Mouse (Mus musculus): Measurements from ENCODE around the gene Egfl7. TPM values are rescaled to one million over a fixed set of nuclear protein-coding genes. Genes with fewer than 3 reads are reported as not detected.
A peak's percentile ranks its signal among the peaks of the same experiment; 100 is the strongest.

Gene Egfl7
- polyA plus RNA-seq, 1 experiment from 2014 or later = 61.7 TPM

DNA sequence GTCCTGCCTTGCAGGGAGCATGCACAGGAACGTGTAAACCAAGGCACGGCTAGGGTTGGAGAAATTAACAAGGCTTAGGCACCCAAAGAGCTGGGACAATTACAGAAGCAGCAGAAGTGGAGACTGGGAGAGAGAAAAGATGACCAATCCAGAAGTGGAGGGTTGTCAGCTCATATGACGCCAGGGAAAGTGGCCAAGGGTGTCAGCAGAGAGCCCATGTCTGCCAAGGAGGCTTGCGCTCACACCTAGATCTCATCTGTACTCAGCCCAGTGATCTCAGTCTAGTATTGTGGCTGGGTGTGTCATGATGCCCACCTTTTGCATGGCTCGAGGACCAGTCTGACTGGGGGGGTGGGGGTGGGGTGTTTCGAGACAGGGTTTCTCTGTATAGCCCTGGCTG, 5.9 kb downstream of the Egfl7 start:
- ATAC-seq = no peak
- 56% methylated on average over 6 of the region's 6 CpGs for WGBS
- H3K36me3 ChIP-seq (ENCODE audit: control insufficient read depth, insufficient read depth) = no peaks in the 10 kb centered on the region
- no peak overlapping the region for H3K4me2 ChIP-seq (ENCODE audit: low read length)
- peaks cover 12% of the 10 kb centered on the region for H3K4me1 ChIP-seq (replicated peaks; ENCODE audit: control insufficient read depth, insufficient read depth, low read length)
- H3K27ac ChIP-seq (ENCODE audit: low read length) = no peak overlapping the region; the same call in 1 of the 2 replicates
- H3K9ac ChIP-seq (replicated peaks; ENCODE audit: low read depth, low read length) = no peak overlapping the region
- H3K9me3 ChIP-seq (ENCODE audit: control insufficient read depth, low read length) = no peaks in the 10 kb centered on the region
- 0 out of 2 replicates have a peak overlapping the region, but pooled peaks have one; percentile 9 for H3K4me3 ChIP-seq (replicated peaks; ENCODE audit: low read length)
- H3K27me3 ChIP-seq (replicated peaks; ENCODE audit: control insufficient read depth, insufficient read depth, low read length) = no peaks in the 10 kb centered on the region

DNA sequence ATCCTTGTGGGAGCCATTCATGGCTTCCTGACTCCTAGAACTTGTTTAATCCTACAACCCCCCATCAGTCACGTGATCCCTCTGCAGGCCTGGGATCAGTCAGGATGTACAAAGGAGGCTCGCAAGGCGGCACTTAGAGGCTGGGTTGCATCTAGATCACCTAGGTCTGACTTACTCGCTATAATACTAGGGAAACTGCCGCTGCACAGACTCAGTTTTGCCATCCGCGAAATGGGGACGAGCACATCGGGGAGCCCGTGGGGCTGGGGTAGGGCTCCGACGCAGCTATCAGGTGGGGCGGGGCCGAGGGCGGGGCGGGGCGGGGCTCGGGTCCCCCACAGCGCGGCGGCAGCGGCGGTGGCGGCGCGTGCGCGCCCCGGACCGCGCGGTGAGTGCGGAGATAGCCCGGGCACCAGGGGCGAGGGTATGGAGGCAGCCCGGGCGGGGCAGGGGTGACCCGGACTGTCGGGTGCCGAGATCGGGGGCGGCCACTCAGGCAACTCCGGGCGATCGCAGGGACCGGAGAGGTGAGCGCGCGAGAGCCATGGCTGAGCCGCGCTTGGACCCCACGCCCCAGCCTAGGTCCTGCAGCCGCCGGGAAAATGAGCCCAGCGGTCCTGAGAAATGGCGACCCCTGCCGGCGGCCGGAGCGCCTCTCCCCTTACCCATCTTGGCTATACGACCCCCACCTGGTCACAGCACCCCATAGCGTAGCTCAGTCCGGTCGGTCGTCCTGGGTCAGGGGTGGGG, 6.7 kb downstream of the Egfl7 start, which contains the start of gene Gm20532:
Gene Gm20532, plus strand, starts transcription at position 346 of the 750 bp plus-strand sequence.
- H3K27ac ChIP-seq (ENCODE audit: low read length) = peak within 1 kb of the TSS; percentile 18; the same call in 1 of the 2 replicates
- H3K4me2 ChIP-seq (ENCODE audit: low read length) = peak within 1 kb of the TSS; percentile 80
- no peaks in the 10 kb centered on the region for H3K27me3 ChIP-seq (replicated peaks; ENCODE audit: control insufficient read depth, insufficient read depth, low read length)
- H3K9ac ChIP-seq (replicated peaks; ENCODE audit: low read depth, low read length) = peak within 1 kb of the TSS; percentile 82
- H3K4me1 ChIP-seq (replicated peaks; ENCODE audit: control insufficient read depth, insufficient read depth, low read length) = peaks cover 12% of the 10 kb centered on the region
- WGBS = under 1% methylated on average over 55 of the region's 65 CpGs
- H3K9me3 ChIP-seq (ENCODE audit: control insufficient read depth, low read length) = no peaks in the 10 kb centered on the region
- peak; percentile 81 for ATAC-seq
- peak within 1 kb of the TSS; percentile 65 for H3K4me3 ChIP-seq (replicated peaks; ENCODE audit: low read length)
- H3K36me3 ChIP-seq (ENCODE audit: control insufficient read depth, insufficient read depth) = no peaks in the 10 kb centered on the region

- Histone ChIP-seq H3K9ac (replicated peaks; ENCODE audit: low read depth, low read length) (peak overlapping the region; percentile 82), H3K9me3 (ENCODE audit: control insufficient read depth, low read length) (no peaks in the 10 kb centered on the region), H3K27me3 (replicated peaks; ENCODE audit: control insufficient read depth, insufficient read depth, low read length) (no peaks in the 10 kb centered on the region), H3K4me2 (ENCODE audit: low read length) (peak overlapping the region; percentile 80), H3K4me3 (replicated peaks; ENCODE audit: low read length) (peak overlapping the region; percentile 65), H3K27ac (ENCODE audit: low read length) (no peak overlapping the region), H3K36me3 (ENCODE audit: control insufficient read depth, insufficient read depth) (no peaks in the 10 kb centered on the region), H3K4me1 (replicated peaks; ENCODE audit: control insufficient read depth, insufficient read depth, low read length) (peaks cover 12% of the 10 kb centered on the region)
- peak; percentile 51 for ATAC-seq
- WGBS = 10% methylated on average over 11 of the region's 11 CpGs
Observed at GRCm38 (mm10) chr2:26587044-26587405, 7.2 kb downstream of the Egfl7 start.

- H3K4me2 ChIP-seq (ENCODE audit: low read length) = no peak overlapping the region
- H3K9ac ChIP-seq (replicated peaks; ENCODE audit: low read depth, low read length) = no peak overlapping the region
- 53% methylated on average over 4 of the region's 4 CpGs for WGBS
Observed at GRCm38 (mm10) chr2:26588573-26588972, 8.8 kb downstream of the Egfl7 start.

DNA sequence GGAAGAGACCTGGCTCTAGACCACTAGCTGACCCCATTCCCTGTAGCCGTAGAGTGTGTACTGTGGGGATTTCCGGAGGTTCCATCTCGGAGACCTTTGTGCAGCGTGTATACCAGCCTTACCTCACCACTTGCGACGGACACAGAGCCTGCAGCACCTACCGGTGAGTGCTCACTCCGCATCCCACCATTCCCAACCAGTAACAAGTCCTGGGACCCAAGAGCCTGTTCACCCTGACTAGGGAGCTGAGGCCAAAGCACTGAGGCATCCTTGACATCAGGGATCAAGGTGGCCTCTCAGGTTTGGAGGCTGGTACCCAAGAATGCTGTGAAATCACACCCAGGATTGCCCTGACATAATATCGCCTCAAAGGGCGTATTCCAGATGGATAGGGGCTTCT, 9.5 kb downstream of the Egfl7 start:
- Histone ChIP-seq H3K4me3 (replicated peaks; ENCODE audit: low read length) (no peak overlapping the region), H3K9me3 (ENCODE audit: control insufficient read depth, low read length) (no peaks in the 10 kb centered on the region), H3K36me3 (ENCODE audit: control insufficient read depth, insufficient read depth) (no peaks in the 10 kb centered on the region), H3K4me2 (ENCODE audit: low read length) (no peak overlapping the region), H3K4me1 (replicated peaks; ENCODE audit: control insufficient read depth, insufficient read depth, low read length) (peaks cover 12% of the 10 kb centered on the region), H3K27ac (ENCODE audit: low read length) (no peak overlapping the region), H3K9ac (replicated peaks; ENCODE audit: low read depth, low read length) (no peak overlapping the region), H3K27me3 (replicated peaks; ENCODE audit: control insufficient read depth, insufficient read depth, low read length) (no peaks in the 10 kb centered on the region)
- no peak for ATAC-seq
- 89% methylated on average over 10 of the region's 10 CpGs for WGBS

More at GRCm38 (mm10) chr2:26588573-26588972, 8.8 kb downstream of the Egfl7 start:
- Histone ChIP-seq H3K4me1 (replicated peaks; ENCODE audit: control insufficient read depth, insufficient read depth, low read length) (peaks cover 12% of the 10 kb centered on the region), H3K9me3 (ENCODE audit: control insufficient read depth, low read length) (no peaks in the 10 kb centered on the region), H3K27ac (ENCODE audit: low read length) (no peak overlapping the region), H3K36me3 (ENCODE audit: control insufficient read depth, insufficient read depth) (no peaks in the 10 kb centered on the region), H3K27me3 (replicated peaks; ENCODE audit: control insufficient read depth, insufficient read depth, low read length) (no peaks in the 10 kb centered on the region), H3K4me3 (replicated peaks; ENCODE audit: low read length) (0 out of 2 replicates have a peak overlapping the region, but pooled peaks have one; percentile 9)
- no peak for ATAC-seq

DNA sequence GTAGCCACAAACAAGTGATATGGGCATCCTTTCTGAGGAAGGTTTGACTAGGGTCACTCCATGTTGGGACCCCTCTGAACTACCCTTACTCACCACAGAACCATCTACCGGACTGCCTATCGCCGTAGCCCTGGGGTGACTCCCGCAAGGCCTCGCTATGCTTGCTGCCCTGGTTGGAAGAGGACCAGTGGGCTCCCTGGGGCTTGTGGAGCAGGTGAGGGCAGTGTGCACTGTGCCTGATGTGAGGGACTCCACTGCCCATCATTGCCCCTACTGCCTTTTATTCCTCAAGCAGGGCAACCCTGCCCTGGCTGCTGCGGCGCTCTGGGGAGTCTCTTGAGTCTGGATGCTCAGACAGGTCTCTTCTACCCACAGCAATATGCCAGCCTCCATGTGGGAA, 10.5 kb downstream of the Egfl7 start:
- H3K36me3 ChIP-seq (ENCODE audit: control insufficient read depth, insufficient read depth) = no peaks in the 10 kb centered on the region
- H3K4me2 ChIP-seq (ENCODE audit: low read length) = no peak overlapping the region
- H3K9ac ChIP-seq (replicated peaks; ENCODE audit: low read depth, low read length) = no peak overlapping the region
- no peak for ATAC-seq
- H3K4me3 ChIP-seq (replicated peaks; ENCODE audit: low read length) = no peak overlapping the region
- H3K4me1 ChIP-seq (replicated peaks; ENCODE audit: control insufficient read depth, insufficient read depth, low read length) = peaks cover 12% of the 10 kb centered on the region
- WGBS = 95% methylated on average over 7 of the region's 7 CpGs
- no peaks in the 10 kb centered on the region for H3K27me3 ChIP-seq (replicated peaks; ENCODE audit: control insufficient read depth, insufficient read depth, low read length)
- H3K27ac ChIP-seq (ENCODE audit: low read length) = no peak overlapping the region
- H3K9me3 ChIP-seq (ENCODE audit: control insufficient read depth, low read length) = no peaks in the 10 kb centered on the region

DNA sequence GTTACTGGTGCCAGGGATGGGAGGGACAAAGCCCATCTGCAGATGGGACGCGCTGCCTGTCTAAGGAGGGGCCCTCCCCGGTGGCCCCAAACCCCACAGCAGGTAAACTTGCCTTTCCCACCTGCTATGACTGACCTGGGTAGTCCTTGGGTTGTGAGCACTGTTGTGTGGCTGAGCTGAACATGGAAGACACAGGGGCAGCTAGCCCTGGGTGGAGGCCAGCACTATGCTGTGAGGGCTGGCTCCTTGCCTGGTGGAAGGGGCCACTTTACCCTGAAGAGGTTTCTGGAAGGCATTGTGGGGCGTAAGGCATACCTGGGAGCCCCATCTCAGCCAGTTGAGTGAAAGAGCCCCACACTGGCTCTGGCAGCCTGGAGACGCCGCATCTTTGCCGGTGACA, 11.1 kb downstream of the Egfl7 start:
- no peaks in the 10 kb centered on the region for H3K36me3 ChIP-seq (ENCODE audit: control insufficient read depth, insufficient read depth)
- no peaks in the 10 kb centered on the region for H3K9me3 ChIP-seq (ENCODE audit: control insufficient read depth, low read length)
- H3K4me1 ChIP-seq (replicated peaks; ENCODE audit: control insufficient read depth, insufficient read depth, low read length) = peaks cover 12% of the 10 kb centered on the region
- H3K4me3 ChIP-seq (replicated peaks; ENCODE audit: low read length) = no peak overlapping the region
- no peaks in the 10 kb centered on the region for H3K27me3 ChIP-seq (replicated peaks; ENCODE audit: control insufficient read depth, insufficient read depth, low read length)
- H3K4me2 ChIP-seq (ENCODE audit: low read length) = no peak overlapping the region
- WGBS = 83% methylated on average over 7 of the region's 7 CpGs
- no peak overlapping the region for H3K27ac ChIP-seq (ENCODE audit: low read length)
- no peak overlapping the region for H3K9ac ChIP-seq (replicated peaks; ENCODE audit: low read depth, low read length)
- ATAC-seq = no peak

GRCm38 (mm10) chr2:26591416-26591815, 11.6 kb downstream of the Egfl7 start:
- Histone ChIP-seq H3K4me2 (ENCODE audit: low read length) (no peak overlapping the region), H3K27ac (ENCODE audit: low read length) (no peak overlapping the region), H3K27me3 (replicated peaks; ENCODE audit: control insufficient read depth, insufficient read depth, low read length) (no peaks in the 10 kb centered on the region), H3K9ac (replicated peaks; ENCODE audit: low read depth, low read length) (no peak overlapping the region), H3K36me3 (ENCODE audit: control insufficient read depth, insufficient read depth) (no peaks in the 10 kb centered on the region), H3K4me3 (replicated peaks; ENCODE audit: low read length) (no peak overlapping the region), H3K4me1 (replicated peaks; ENCODE audit: control insufficient read depth, insufficient read depth, low read length) (peaks cover 10% of the 10 kb centered on the region), H3K9me3 (ENCODE audit: control insufficient read depth, low read length) (no peaks in the 10 kb centered on the region)
- ATAC-seq = no peak
- 84% methylated on average over 12 of the region's 12 CpGs for WGBS

DNA sequence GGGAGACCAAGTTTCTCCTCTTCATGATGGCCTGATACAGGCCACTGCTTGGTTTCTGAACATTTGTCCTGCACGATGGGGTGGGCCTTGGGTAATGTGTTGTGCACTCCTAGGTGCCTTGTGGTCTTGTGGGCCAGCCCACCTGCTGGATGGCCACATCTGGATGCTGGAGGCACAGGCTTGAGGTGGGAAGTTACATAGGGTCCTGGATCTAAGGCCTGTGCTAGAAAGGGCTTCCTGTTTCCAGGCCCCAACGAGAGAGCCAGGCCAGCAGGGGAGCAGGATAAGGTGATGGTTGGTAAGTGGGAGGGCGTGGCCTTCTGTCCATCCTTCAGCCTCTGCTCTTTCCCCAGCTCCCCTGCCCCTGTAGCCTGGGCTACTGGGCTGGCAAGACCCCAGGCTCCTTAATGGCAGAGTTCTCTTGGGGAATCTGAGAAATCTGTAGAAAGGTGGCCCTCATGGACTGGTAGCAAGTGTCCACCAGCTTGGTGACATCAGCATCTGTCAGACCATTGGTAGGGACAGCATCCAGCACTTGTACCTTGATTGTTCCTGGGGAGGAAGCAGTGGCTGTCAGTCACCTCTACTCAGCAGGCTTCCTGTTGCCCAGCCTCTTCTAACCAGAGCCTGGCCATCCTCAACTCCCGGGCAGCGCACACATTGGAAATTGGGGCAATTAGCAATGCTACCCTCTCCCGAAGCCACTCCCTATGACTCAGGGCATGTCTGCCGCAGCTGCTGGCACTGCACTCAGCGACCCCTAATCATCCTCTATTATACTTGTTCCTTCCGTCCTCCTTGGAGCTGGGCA, 13.6 kb downstream of the Egfl7 start:
- Histone ChIP-seq H3K27me3 (replicated peaks; ENCODE audit: control insufficient read depth, insufficient read depth, low read length) (no peaks in the 10 kb centered on the region), H3K9me3 (ENCODE audit: control insufficient read depth, low read length) (no peaks in the 10 kb centered on the region), H3K9ac (replicated peaks; ENCODE audit: low read depth, low read length) (no peak overlapping the region), H3K4me2 (ENCODE audit: low read length) (no peak overlapping the region), H3K4me1 (replicated peaks; ENCODE audit: control insufficient read depth, insufficient read depth, low read length) (no peaks in the 10 kb centered on the region), H3K27ac (ENCODE audit: low read length) (no peak overlapping the region), H3K4me3 (replicated peaks; ENCODE audit: low read length) (no peak overlapping the region), H3K36me3 (ENCODE audit: control insufficient read depth, insufficient read depth) (no peaks in the 10 kb centered on the region)
- ATAC-seq = no peak
- whole genome bisulfite sequencing = 74% methylated on average over 9 of the region's 9 CpGs
